Mouse (Mus musculus) testis, adult 2 months (tissue): ENCODE results near the gene A230050P20Rik.

ENCODE experiments used
- CTCF ChIP-seq: fragments of 200-500 bp; IDR thresholded peaks from 2 replicates; pipeline ENCODE4 v1.5.1; 2012; ENCODE audit warnings: low read depth, mild to moderate bottlenecking, inconsistent platforms, low read length, moderate library complexity; ENCODE audit not compliant: control insufficient read depth, insufficient read depth, insufficient replicate concordance
- POLR2A ChIP-seq: fragments of 200-500 bp; IDR thresholded peaks from 2 replicates; pipeline ENCODE4 v1.6.1; 2012; ENCODE audit warnings: low read depth, mild to moderate bottlenecking, inconsistent platforms, low read length, moderate library complexity; ENCODE audit not compliant: control insufficient read depth

GRCm38 (mm10) chr9:20828127-20828526 is 40.3 kb upstream of the A230050P20Rik start:
- no peak for TF ChIP-seq CTCF
- TF ChIP-seq POLR2A: no peak
